Mouse (Mus musculus) cerebellum, adult 18-20 months (tissue): Measurements from ENCODE around the gene Ppp4r4.
"Not testable (repeated sequence)": the region's sequence is repeated elsewhere in the genome, so short reads cannot be mapped to it uniquely, and the experiment has no call there.

Experiments
- DNase-seq, 2 experiments: peaks; one replicate each; pipeline ENCODE4 v3.0.0; 2021

The Ppp4r4 gene

DNA sequence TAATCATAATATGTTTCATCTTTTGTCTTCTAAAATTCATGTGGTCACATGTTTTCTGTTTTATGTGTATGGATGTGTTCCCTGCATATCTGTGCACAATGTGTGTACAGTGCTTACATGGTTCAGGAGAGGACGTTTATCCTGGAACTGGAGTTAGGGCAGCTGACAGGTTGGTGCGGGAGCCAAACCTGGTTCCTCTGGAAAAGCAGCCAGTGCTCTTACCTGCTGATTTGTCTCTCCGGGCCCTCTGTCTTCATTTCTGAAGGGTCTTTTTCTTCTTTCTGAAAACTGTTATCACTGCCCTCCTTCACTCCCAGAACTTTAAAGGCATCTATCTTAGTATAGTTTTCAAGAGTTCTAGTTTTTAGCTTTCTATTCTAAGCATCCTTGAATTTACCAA lies 111.7 kb downstream of the Ppp4r4 start:
- DNase-seq: no peak

DNA sequence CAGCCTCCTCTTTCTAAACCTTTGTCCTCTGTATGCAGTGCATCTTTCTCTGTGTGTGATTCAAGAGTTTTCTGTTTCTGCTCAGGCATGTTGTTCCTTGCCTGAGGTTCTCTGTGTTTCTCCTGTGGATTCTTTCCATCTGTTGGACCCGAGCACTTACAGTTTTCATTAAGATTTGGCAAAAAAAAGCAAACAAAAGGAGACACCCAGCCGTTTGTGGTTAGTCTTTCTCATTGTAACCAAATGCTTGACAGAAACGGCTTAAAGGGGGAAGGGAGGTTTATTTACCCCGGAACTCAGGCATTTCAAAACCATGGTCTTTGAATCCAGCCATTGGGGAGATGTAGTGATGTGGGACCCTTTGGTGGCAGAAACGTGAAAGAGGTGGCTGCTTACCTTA lies 112.5 kb downstream of the Ppp4r4 start:
- no peak for DNase-seq

GRCm38 (mm10) chr12:103646314-103646713 lies 114.2 kb downstream of the Ppp4r4 start:
- no peak for DNase-seq

GRCm38 (mm10) chr12:103653836-103654235 lies 121.8 kb downstream of the Ppp4r4 start:
- DNase-seq: no peak

GRCm38 (mm10) chr12:103655123-103656044 lies 123.3 kb downstream of the Ppp4r4 start:
- DNase-seq: no peak

- no peak for DNase-seq
Observed at GRCm38 (mm10) chr12:103656848-103657626, 125.0 kb downstream of the Ppp4r4 start, which contains the start of gene Serpina6. Gene Serpina6 (minus strand): TSS chr12:103657212.

- DNase-seq: no peak
Observed at GRCm38 (mm10) chr12:103657991-103658390, 125.9 kb downstream of the Ppp4r4 start.

DNA sequence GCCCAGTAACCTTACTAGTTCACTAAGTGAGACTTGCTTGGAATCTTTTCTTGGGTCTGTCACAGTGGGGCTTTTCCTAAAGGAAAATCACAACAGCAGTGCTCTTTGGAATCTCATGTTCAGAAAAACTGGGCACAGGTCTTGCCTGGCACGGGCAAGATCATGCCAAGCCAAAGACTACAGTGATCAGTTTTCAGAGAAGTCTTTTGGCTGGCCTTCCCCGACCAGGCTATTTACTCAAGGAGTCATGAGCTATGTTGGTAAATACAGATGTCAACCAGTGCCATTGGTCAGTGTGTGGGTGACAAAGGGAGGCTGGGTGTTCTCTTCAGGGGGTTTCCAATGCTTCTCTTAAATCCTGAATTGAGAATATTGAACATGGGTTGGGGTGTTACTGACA lies 127.1 kb downstream of the Ppp4r4 start:
- DNase-seq: no peak

DNA sequence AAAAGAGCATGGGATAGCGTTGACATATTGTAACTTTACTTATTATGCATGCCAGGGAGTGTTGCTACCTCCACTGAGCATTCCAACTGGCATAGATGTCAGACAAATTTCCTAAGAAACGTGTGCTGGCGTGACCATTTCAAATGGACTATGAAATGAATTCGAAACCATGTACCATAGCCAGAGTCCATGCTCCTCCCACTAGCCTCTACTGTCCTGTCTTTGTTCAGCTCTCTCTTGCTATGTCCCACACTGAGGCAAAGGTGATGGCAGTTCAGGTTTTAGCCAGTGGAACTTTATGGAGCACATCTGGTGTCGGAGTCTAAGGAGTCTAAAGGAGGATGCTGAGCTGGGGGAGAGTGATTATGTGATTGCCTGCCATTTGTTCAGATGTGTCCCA lies 128.0 kb downstream of the Ppp4r4 start:
- DNase-seq: no peak

DNA sequence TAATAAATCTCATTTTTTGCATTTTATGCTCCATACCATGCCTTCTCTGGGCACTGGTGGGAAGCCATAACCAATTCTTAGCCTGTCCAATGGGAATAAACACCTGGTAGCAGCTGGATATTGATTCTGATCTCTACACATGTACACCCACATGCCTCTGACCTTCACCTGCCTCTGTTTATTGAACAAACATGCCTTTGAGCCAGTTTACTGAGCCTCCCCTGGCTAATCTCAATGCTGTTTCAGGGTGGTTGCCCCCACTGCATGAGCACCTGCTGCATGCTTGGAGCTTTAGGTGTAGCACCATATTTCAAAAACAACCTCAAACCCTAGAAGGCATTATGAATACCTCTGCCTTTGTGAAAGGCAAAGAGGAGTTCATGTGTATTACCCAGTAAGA lies 130.0 kb downstream of the Ppp4r4 start:
- not testable (repeated sequence) for DNase-seq
